Mouse (Mus musculus) c-Kit-negative CD71-positive TER-119-positive erythroid progenitor cells, embryonic 14.5 days (primary cell): ENCODE results near the gene Ppp1r12a.
A peak's percentile ranks its signal among the peaks of the same experiment; 100 is the strongest.

Experiments used
- DNase-seq: peaks from one replicate; pipeline ENCODE4 v3.0.0-alpha.2; 2013; ENCODE audit warnings: low read depth, low spot score

Gene Ppp1r12a

GRCm38 (mm10) chr10:108162297-108163020 lies 466 bp downstream of the Ppp1r12a start:
- peak; percentile 42 for DNase-seq

- peak; percentile 25 for DNase-seq
Observed at GRCm38 (mm10) chr10:108163021-108163410, 1.0 kb downstream of the Ppp1r12a start.

GRCm38 (mm10) chr10:108163451-108163850 lies 1.5 kb downstream of the Ppp1r12a start:
- DNase-seq = no peak

GRCm38 (mm10) chr10:108167823-108168222 lies 5.8 kb downstream of the Ppp1r12a start:
- DNase-seq = no peak

- no peak for DNase-seq
Observed at GRCm38 (mm10) chr10:108170818-108171217, 8.8 kb downstream of the Ppp1r12a start.

- no peak for DNase-seq
Observed at GRCm38 (mm10) chr10:108171637-108172036, 9.6 kb downstream of the Ppp1r12a start.

GRCm38 (mm10) chr10:108172817-108173563 lies 11.0 kb downstream of the Ppp1r12a start:
- DNase-seq = no peak

GRCm38 (mm10) chr10:108174107-108174506 lies 12.1 kb downstream of the Ppp1r12a start:
- DNase-seq = peak; percentile 39

- DNase-seq = no peak
Observed at GRCm38 (mm10) chr10:108175885-108176284, 13.9 kb downstream of the Ppp1r12a start.

GRCm38 (mm10) chr10:108178285-108178848 lies 16.4 kb downstream of the Ppp1r12a start:
- no peak for DNase-seq

- DNase-seq = no peak
Observed at GRCm38 (mm10) chr10:108179404-108179803, 17.4 kb downstream of the Ppp1r12a start.

- no peak for DNase-seq
Observed at GRCm38 (mm10) chr10:108180313-108180712, 18.3 kb downstream of the Ppp1r12a start.

GRCm38 (mm10) chr10:108181893-108182292 lies 19.9 kb downstream of the Ppp1r12a start:
- no peak for DNase-seq

- DNase-seq = no peak
Observed at GRCm38 (mm10) chr10:108182386-108182785, 20.4 kb downstream of the Ppp1r12a start.

- no peak for DNase-seq
Observed at GRCm38 (mm10) chr10:108184763-108185162, 22.8 kb downstream of the Ppp1r12a start.

GRCm38 (mm10) chr10:108185265-108185664 lies 23.3 kb downstream of the Ppp1r12a start:
- no peak for DNase-seq

GRCm38 (mm10) chr10:108189303-108189702 lies 27.3 kb downstream of the Ppp1r12a start:
- no peak for DNase-seq

GRCm38 (mm10) chr10:108189986-108190385 lies 28.0 kb downstream of the Ppp1r12a start:
- DNase-seq = no peak

GRCm38 (mm10) chr10:108190626-108191025 lies 28.6 kb downstream of the Ppp1r12a start:
- DNase-seq = no peak

- DNase-seq = no peak
Observed at GRCm38 (mm10) chr10:108191381-108191787, 29.4 kb downstream of the Ppp1r12a start.

GRCm38 (mm10) chr10:108192306-108192705 lies 30.3 kb downstream of the Ppp1r12a start:
- no peak for DNase-seq

GRCm38 (mm10) chr10:108196124-108196523 lies 34.1 kb downstream of the Ppp1r12a start:
- no peak for DNase-seq

- DNase-seq = no peak
Observed at GRCm38 (mm10) chr10:108197498-108197897, 35.5 kb downstream of the Ppp1r12a start.
